ENCODE assay signal across 13 mouse cellular contexts in the genomic region with DNA sequence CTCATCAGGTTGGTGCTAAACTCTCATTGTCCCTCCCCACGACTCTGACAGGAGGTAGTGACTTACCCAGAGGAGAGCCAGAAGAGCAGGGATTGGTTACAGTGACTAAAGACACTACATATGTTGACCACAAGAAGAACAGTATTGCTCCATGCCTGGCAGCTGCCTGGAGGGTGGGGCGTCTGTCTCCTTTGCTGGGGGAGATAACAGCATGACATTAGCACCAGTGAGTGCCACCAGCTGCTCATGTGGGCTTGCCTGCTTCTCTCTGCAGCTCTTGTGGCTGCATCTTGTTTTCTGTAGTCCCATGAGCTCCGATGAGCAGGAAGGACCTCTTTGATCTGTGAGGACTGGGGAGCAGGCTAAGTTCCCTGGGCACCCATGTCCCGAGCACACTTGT. TPM values are rescaled to one million over a fixed set of nuclear protein-coding genes. Genes with fewer than 3 reads are reported as not detected.
DNase-seq lines count a peak whose midpoint lies in the region; ATAC-seq and TF ChIP-seq lines count a peak whose summit lies in the region.
"Had no signal": no experiment of that assay in that cellular context is flagged by ENCODE, and none has a peak within 500 bp of the region (broad histone marks: within the 10 kb centered on the region; RNA-seq: fewer than 3 reads in every experiment).

No protein-coding gene starts in this region.

- no peaks in the 10 kb centered on the region for H3K36me3 ChIP-seq in C2C12 (ENCODE audit: control insufficient read depth, insufficient read depth)
- no peaks in the 10 kb centered on the region for H3K36me3 ChIP-seq in liver, embryonic 13.5 days
- H3K36me3 ChIP-seq in midbrain, postnatal 0 days (ENCODE audit: insufficient read depth, low read length), result no peaks in the 10 kb centered on the region
- H3K36me3 ChIP-seq in hindbrain, embryonic 12.5 days, result no peaks in the 10 kb centered on the region
- H3K36me3 ChIP-seq: hindbrain, embryonic 10.5 days had no signal

- DNase-seq in layer of hippocampus, adult 11-12 months (ENCODE audit: low spot score), result peak; percentile 31
- DNase-seq in layer of hippocampus, postnatal 10 days (ENCODE audit: low spot score in 2 of 2), result no peak
- peak; percentile 33 for DNase-seq in heart, adult 8-10 months (ENCODE audit: low spot score)
- DNase-seq in liver, embryonic 13.5 days, result peak; percentile 23
- DNase-seq in frontal cortex, postnatal 25 days (ENCODE audit: low spot score in 2 of 2), result no peak
- no peak for DNase-seq in midbrain, postnatal 0 days (ENCODE audit: low spot score)
- DNase-seq: kidney, adult 18-20 months; midbrain, embryonic 14.5 days; right cerebral cortex, postnatal 14 days had no signal

- H3K4me2 ChIP-seq in liver, embryonic 13.5 days, result peak overlapping the region; percentile 39
- no peak overlapping the region for H3K4me2 ChIP-seq in midbrain, postnatal 0 days (ENCODE audit: low read depth, low read length, poor library complexity, severe bottlenecking)
- H3K4me2 ChIP-seq in hindbrain, embryonic 12.5 days (replicated peaks), result no peak overlapping the region

- 22% methylated on average over 4 of the region's 4 CpGs for WGBS in liver, embryonic 13.5 days (ENCODE audit: insufficient replicate concordance)
- WGBS in midbrain, postnatal 0 days, result 79% methylated on average over 4 of the region's 4 CpGs
- WGBS in hindbrain, embryonic 12.5 days, result 73% methylated on average over 4 of the region's 4 CpGs

- H3K27ac ChIP-seq in liver, embryonic 13.5 days, result peak overlapping the region; percentile 55
- H3K27ac ChIP-seq in midbrain, postnatal 0 days (ENCODE audit: low read depth, low read length), result no peak overlapping the region
- H3K27ac ChIP-seq in hindbrain, embryonic 12.5 days, result no peak overlapping the region
- H3K27ac ChIP-seq: hindbrain, embryonic 10.5 days had no signal

- peaks cover 27% of the 10 kb centered on the region for H3K4me1 ChIP-seq in liver, embryonic 13.5 days (replicated peaks)
- H3K4me1 ChIP-seq in midbrain, postnatal 0 days (ENCODE audit: insufficient read depth, low read length), result no peaks in the 10 kb centered on the region
- H3K4me1 ChIP-seq in hindbrain, embryonic 12.5 days, result no peaks in the 10 kb centered on the region
- H3K4me1 ChIP-seq: hindbrain, embryonic 10.5 days had no signal

- no peaks in the 10 kb centered on the region for H3K27me3 ChIP-seq in C2C12 (ENCODE audit: control insufficient read depth, insufficient read depth, insufficient read length)
- H3K27me3 ChIP-seq in liver, embryonic 13.5 days, result 0 out of 2 replicates have a peak, but pooled peaks cover 1% of the 10 kb centered on the region
- H3K27me3 ChIP-seq in midbrain, postnatal 0 days (ENCODE audit: insufficient read depth, low read length), result no peaks in the 10 kb centered on the region
- peaks cover 3% of the 10 kb centered on the region; the same call in 1 of the 2 replicates for H3K27me3 ChIP-seq in hindbrain, embryonic 12.5 days

- ATAC-seq in liver, embryonic 13.5 days (ENCODE audit: low read depth), result peak; percentile 92
- no peak for ATAC-seq in midbrain, postnatal 0 days (ENCODE audit: low FRiP score)
- no peak for ATAC-seq in hindbrain, embryonic 12.5 days (ENCODE audit: low FRiP score)
- ATAC-seq: CD4-positive, CD25-positive, alpha-beta regulatory T cell, adult 4 months had no signal

- no peaks in the 10 kb centered on the region for H3K9me3 ChIP-seq in liver, embryonic 13.5 days (replicated peaks)
- no peaks in the 10 kb centered on the region for H3K9me3 ChIP-seq in midbrain, postnatal 0 days (ENCODE audit: low read length)
- H3K9me3 ChIP-seq in hindbrain, embryonic 12.5 days (replicated peaks), result no peaks in the 10 kb centered on the region
- H3K9me3 ChIP-seq: hindbrain, embryonic 10.5 days had no signal

- H3K4me3 ChIP-seq in C2C12 (ENCODE audit: insufficient read depth, poor library complexity, severe bottlenecking), result no peak overlapping the region
- peak overlapping the region; percentile 36 for H3K4me3 ChIP-seq in liver, embryonic 13.5 days (replicated peaks)
- no peak overlapping the region for H3K4me3 ChIP-seq in midbrain, postnatal 0 days (ENCODE audit: low read depth, low read length)
- no peak overlapping the region for H3K4me3 ChIP-seq in hindbrain, embryonic 12.5 days
- H3K4me3 ChIP-seq: hindbrain, embryonic 10.5 days had no signal

- TF ChIP-seq CTCF in C2C12 (IDR thresholded peaks at IDR 0.05; ENCODE audit: control insufficient read depth, insufficient read depth, insufficient read length), result no peak
- no peak for TF ChIP-seq CTCF in midbrain, postnatal 0 days (IDR thresholded peaks at IDR 0.05)

- no peaks in the 10 kb centered on the region for H3K79me3 ChIP-seq in C2C12 (ENCODE audit: low read depth)

- no peak overlapping the region for H3ac ChIP-seq in C2C12 (ENCODE audit: control insufficient read depth, insufficient read length, low read depth)

- H3K9ac ChIP-seq in liver, embryonic 13.5 days, result peak overlapping the region; percentile 39; the same call in 1 of the 2 replicates
- H3K9ac ChIP-seq in midbrain, postnatal 0 days (replicated peaks; ENCODE audit: low read length, poor library complexity, severe bottlenecking), result no peak overlapping the region
- H3K9ac ChIP-seq in hindbrain, embryonic 12.5 days, result no peak overlapping the region

- no peaks in the 10 kb centered on the region for H3K79me2 ChIP-seq in C2C12 (ENCODE audit: control insufficient read depth, insufficient read depth)

TF ChIP-seq in C2C12, 6 proteins besides CTCF, POLR2A, EP300 and RAD21:
- TF ChIP-seq MYOD1 (IDR thresholded peaks at IDR 0.05; ENCODE audit: control insufficient read depth, insufficient read length, low read depth) (peak; percentile 78), CEBPB (IDR thresholded peaks at IDR 0.05; ENCODE audit: low read depth) (no peak)

RNA-seq across cellular contexts. Expression of a gene that starts 29.7 kb away (rescaled TPM):
- 10 to 100 TPM in 1 of 2 experiments, 1 to 10 TPM in 1; 9.4 to 10.1 TPM for total RNA-seq in layer of hippocampus, postnatal 10 days (2021)
- 69.7 TPM for polyA plus RNA-seq in C2C12 (2012; fragmentation: generic; extraction: Trizol)
- total RNA-seq in heart, adult 8-10 months (2022), result 10 to 100 TPM; 39.4 to 55.1 (median 46.0) TPM
- 4.6 TPM in 2 replicates for polyA plus RNA-seq in liver, embryonic 13.5 days (2015; fragmentation: Nextera tagmentation; extraction: Ambion mirVana)
- total RNA-seq in midbrain, postnatal 0 days (2014; rRNA removed), result 4.5 and 5.3 TPM in 2 replicates
- 5.2 TPM in 2 replicates for polyA plus RNA-seq in midbrain, postnatal 0 days (2015; fragmentation: Nextera tagmentation; extraction: Ambion mirVana)
- polyA plus RNA-seq in hindbrain, embryonic 12.5 days (2016; fragmentation: Nextera tagmentation; extraction: Ambion mirVana), result 59.2 and 70.5 TPM in 2 replicates
- polyA plus RNA-seq: CD4-positive, CD25-positive, alpha-beta regulatory T cell, adult 4 months had no signal

RNA-seq across cellular contexts. Expression of a gene that starts 45.5 kb away (rescaled TPM):
- 10 to 100 TPM; 18.5 to 18.9 TPM for total RNA-seq in layer of hippocampus, postnatal 10 days (2021)
- 1.6 TPM for polyA plus RNA-seq in C2C12 (2012; fragmentation: generic; extraction: Trizol)
- 1 to 10 TPM in 2 of 4 experiments, under 1 TPM in 2; 0.94 to 1.3 (median 0.98) TPM for total RNA-seq in heart, adult 8-10 months (2022)
- polyA plus RNA-seq in liver, embryonic 13.5 days (2015; fragmentation: Nextera tagmentation; extraction: Ambion mirVana), result 0.54 and 0.68 TPM in 2 replicates
- total RNA-seq in midbrain, postnatal 0 days (2014; rRNA removed), result 19.4 and 19.9 TPM in 2 replicates
- polyA plus RNA-seq in midbrain, postnatal 0 days (2015; fragmentation: Nextera tagmentation; extraction: Ambion mirVana), result 2.8 TPM in 2 replicates
- polyA plus RNA-seq in hindbrain, embryonic 12.5 days (2016; fragmentation: Nextera tagmentation; extraction: Ambion mirVana), result 1.0 and 1.3 TPM in 2 replicates
- polyA plus RNA-seq: CD4-positive, CD25-positive, alpha-beta regulatory T cell, adult 4 months had no signal

Comparison
In these comparisons a context has a peak if more than half of its experiments do, and no peak if none do; other contexts are left out.
1. DNase-seq: peak in layer of hippocampus, adult 11-12 months (single experiment), heart, adult 8-10 months (single experiment) and liver, embryonic 13.5 days (single experiment); none in layer of hippocampus, postnatal 10 days (0 of 2), frontal cortex, postnatal 25 days (0 of 2) and midbrain, postnatal 0 days (single experiment).